Mouse (Mus musculus): ENCODE measurements around the gene Pcyt1a.

The Pcyt1a gene

DNA sequence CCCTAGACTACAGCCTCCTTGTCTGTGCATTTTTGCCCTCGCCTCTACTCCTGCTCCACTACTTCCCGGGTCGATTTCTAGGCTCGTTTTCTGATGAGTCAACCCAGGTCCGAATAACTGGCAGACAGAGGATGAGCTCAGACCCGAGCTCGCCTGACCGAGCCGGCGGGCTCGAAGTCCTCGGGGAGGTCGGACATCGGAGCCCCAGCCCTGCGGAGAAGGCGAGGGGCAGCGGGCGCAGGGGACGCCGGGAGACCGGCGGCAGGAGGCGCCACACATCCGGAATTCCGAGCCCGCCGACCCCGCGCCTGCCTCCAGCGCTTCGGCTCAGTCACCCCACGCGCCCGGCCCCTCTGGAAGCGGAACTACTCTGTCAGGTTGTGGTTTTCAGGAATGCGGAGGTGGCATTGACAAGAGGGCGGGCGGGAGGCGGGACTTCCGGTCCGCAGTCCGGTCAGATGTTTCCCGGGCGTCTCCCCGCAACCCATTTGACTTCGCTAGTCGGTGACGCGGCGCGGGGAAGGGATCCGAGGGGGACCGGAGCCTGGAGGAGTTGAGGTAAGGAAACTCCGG, at the start of gene Pcyt1a:
Pcyt1a (plus strand) TSS at position 448 of the 573 bp plus-strand sequence.
- DNase-seq (ENCODE audit: inconsistent ontology term): peak; percentile 99

DNA sequence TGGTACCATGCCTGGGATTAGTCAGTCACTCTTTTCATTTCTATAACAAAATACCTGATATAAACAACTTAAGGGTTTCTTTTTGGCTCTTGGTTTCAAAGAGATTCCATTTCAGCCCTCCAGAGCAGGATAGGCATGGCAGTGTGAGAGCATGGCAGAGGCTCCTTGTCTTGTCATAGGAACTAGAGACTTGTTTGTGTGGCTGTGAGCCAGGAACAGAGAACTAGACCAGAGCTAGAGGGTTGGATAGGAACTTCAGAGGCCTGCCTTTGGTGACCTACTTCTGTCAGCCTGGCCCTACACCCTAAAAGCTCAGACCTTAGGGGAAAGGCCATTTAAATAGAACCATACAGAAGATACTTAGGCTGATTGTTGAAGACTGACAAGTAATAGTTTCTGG, 47.8 kb upstream of the Pcyt1a start:
- DNase-seq (ENCODE audit: inconsistent ontology term): no peak

DNA sequence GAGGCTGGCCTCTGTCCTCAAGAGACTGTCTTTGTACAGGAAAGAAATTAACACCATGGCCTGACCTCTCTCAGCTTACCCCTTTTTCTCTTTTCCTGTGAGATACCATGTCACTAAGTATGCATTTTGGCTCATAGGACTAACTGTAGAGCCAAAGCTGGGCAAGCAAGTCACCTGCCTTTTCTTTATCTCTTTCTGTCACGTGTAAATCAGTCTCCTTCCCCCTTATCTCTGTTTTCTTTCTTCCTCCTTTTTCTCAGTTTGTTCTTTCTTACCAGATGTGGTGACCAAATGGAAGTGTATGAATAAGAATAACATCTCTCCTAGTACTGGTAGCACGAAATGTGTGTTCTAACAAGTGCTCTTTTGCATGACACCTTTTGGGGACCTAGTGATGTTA, 45.8 kb upstream of the Pcyt1a start:
- DNase-seq (ENCODE audit: inconsistent ontology term): no peak

DNA sequence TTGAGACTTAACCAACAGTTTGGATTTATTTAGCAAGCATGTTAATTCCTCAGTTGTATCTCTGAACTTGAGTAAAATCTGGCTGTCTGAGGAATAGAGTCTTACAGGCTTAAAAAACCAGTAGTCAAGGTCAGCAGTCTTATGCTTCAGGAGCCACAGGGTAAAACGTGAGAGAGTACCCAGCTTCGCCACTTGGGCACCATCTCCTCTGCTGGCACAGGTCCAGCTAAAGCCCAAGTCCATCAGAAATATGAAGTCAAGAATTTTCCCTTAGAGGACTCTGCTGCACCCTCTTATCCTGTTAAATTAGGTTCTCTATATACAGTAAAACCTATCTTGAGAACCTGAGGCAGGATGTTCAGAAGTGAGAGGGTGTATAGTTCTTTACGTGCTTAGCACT, 43.9 kb upstream of the Pcyt1a start:
- DNase-seq (ENCODE audit: inconsistent ontology term): no peak

DNA sequence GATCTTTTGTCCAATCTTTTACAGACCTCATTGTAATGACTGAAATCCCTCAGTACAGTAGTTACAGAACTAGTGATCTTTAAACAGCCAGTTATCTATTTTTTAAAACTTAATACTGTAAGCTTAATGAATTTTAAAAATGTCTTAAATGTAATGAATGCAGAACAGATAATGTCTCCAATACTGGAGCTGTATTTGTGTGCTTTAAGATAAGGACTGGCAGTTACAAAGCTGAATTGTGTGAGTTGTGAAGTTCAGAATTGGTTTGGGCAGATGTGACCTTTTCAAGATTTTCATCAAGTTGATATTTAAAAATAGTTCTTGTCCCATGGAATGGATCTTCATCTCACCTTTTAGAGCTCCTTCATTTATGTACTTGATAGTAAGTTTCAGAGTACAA, 41.7 kb upstream of the Pcyt1a start:
- no peak for DNase-seq (ENCODE audit: inconsistent ontology term)

DNA sequence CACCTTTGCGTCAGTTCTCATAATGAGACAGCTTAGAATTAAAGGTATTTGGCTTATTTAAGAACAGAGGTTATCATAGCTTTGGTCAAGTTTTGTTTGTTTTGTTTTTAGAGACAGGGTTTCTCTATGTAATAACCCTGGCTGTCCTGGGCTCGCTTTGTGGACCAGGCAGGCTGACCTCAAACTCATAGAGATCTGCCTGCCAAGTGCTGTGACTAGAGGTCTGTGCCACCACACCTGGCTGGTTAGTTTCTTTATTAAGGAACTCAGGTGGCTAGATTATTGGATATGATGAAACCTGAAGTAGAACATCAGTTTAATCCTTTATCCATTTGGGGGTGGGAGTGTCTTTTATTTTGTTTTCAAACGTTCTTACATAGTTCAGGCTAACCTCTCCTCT, 40.9 kb upstream of the Pcyt1a start:
- no peak for DNase-seq (ENCODE audit: inconsistent ontology term)

DNA sequence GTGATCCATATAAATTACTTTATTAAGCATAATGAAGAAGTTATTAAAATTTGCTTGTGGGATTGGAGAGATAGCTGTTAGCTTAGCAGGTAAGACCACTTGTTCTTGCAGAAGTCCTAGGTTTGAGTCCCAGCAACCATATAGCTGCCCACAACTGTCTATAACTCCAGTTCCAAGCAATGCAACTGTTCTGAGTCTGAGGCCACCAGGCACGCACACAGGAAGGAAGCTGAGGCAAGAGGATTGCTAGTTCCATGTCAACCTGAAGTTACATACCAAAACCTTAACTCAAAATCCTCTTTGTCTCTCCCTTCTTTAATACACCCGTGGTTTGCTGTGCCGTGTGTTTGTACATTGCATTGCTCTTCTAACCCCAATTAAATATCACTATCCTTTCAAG, 39.8 kb upstream of the Pcyt1a start:
- no peak for DNase-seq (ENCODE audit: inconsistent ontology term)

DNA sequence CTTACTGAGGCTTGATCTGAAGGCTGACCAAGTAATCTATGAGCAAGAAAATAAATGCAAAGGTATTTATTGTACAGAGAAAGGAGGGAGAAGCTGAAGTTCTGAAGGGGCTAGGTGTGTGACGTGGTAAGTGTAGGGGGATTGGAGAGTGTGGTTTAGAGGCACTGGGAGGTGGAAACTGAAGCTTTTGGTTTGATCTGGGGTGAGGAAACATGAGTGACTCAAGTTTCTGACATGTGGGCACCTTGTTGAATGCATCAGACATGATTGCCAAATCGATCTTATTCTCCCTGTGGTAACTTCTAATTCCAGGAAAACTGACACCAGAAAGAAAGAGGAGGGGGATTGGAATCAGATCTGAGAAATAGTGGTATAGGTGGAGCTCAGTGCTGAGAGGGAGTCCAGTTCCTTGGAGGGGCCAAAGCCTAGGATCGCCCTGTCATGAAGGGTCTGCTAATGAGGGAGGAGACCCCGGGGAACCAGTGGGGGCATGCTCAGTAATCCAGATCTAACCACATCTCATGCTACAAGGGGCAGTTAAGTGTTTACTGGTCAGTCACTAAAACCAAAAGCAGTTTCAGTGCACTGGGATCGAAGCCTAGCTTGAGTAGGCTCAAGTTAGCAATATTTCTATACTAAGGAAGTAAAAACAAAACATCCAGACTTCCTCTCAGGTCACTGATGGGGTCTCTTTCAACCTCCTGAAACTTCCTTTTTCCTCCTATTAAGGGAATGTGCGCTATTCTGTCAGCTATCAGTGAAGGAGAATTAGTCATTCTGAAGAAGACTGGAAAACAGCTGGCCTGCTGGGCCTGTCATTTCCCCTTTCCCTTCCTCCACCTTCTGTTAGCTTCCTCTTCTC, 34.8 kb upstream of the Pcyt1a start:
- DNase-seq (ENCODE audit: inconsistent ontology term): no peak

DNA sequence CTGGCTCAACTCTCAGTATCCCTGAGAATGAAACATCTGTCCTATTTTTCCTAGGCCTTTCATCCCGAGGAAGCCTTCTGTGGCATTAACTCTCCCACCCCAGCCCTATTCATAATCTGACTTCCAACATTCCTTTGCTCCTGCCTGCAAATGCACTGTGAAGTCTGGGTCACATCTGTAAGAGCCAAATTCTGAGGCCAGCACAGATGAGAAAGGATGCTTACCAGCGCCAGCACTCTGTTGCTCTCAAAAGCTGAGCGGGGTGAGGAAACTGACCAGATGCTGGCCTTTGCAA, 34.2 kb upstream of the Pcyt1a start:
- DNase-seq (ENCODE audit: inconsistent ontology term): no peak

DNA sequence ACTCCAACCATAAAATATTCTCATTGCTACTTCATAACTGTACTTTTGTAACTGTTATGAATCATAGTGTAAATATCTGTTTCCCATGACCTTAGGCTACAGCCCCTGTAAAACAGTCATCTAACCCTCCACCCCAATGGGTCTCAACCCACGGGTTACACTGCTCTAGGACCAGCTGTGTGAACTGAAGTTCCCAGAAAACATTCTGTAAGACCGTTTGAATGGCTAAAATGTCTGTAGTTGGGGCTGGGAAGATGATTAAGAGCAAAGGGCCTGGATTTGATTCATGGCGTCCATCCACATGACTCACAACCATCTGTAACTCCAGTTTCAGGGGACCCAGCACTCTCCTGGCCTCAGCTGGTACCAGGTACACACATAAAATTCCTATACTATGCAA, 32.5 kb upstream of the Pcyt1a start:
- DNase-seq (ENCODE audit: inconsistent ontology term): peak; percentile 16

DNA sequence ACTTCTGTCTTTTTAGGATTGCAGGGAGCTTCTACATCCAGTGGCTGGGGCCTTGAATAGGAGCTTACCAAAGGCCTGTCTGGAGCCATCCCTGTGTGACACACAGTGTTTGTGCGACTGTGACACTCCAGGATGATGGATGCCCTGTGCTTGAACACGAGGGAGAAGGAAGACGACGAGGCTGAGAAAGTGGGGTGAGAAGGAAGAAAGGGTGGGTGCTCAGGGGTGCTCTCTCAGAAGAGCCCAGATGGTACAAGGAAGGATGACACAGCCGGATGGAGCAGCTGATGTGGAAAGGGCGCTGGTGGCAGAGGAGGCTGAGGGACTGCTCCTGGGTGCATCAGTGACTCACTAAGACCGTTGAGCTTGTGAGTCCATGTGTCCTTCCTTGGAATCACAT, 30.5 kb upstream of the Pcyt1a start, which contains the start of gene Tm4sf19:
Tm4sf19 (plus strand) TSS at position 240 of the 400 bp plus-strand sequence.
- no peak for DNase-seq (ENCODE audit: inconsistent ontology term)

DNA sequence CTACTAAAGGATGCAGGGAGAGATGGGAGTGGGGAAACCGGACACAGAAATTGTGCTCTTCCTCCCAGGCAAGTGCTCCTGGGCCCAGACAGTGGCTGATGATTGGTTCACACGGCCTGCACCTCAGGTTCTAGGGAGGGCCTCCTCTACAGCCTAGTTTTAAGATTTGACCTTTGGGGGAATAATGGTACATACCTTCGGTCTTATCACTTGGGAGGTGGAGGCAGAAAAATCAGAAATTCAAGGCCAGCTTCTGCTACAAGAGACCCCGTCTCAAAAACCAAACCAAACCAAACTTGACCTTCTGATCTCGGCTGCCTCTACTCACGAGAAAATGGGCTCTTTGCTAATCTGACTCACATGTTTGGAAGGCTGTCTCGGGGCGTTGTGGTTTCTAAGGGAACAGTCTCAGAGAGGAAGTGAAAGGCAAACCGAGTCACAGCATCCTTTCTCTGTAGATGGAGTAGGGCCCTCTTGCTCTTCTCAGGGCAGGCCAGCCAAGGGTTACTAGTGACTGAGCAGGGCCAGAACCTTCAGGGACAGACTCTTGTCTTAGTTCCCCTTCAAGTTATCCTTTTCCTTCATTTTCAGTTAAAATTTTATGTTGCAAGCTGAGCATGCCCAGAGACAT, 29.3 kb upstream of the Pcyt1a start:
- no peak for DNase-seq (ENCODE audit: inconsistent ontology term)

DNA sequence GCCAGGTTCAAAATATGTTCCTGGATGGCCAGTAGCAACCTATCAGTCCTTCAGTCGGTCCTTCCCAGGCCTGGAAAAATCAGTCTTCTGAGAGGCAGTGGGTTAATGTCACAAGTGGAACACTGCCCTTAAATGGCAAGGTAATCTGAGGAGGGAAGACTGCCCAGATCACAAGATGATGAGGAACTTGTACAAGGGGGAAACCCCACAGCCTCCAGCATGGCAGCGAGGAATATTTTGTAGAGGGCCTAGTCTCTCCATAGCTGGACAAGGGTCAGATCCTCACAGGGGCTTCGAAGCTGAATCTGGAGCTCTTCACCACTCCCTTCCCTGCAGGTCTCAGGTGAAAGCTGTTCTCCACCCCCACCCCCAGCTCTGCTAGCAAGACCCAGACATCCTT, 27.9 kb upstream of the Pcyt1a start:
- DNase-seq (ENCODE audit: inconsistent ontology term): no peak

DNA sequence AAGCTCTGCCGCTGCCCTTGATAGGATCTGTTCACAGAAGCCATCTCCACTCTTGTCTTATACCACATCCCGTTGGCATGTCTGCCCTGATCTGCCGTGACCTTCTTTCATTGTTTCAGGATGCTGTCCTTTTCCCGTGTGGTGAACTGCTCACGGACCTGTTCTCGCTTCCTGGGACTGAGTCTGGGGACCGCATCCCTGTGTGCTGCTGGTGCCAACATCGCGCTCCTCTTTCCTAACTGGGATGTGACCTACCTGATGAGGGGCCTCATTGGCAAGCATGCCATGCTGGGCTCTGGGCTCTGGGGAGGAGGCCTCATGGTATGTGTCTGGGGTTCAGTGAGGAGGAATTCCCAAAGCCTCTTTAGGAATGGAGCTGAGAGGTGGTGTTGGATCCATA, 25.0 kb upstream of the Pcyt1a start:
- DNase-seq (ENCODE audit: inconsistent ontology term): no peak

DNA sequence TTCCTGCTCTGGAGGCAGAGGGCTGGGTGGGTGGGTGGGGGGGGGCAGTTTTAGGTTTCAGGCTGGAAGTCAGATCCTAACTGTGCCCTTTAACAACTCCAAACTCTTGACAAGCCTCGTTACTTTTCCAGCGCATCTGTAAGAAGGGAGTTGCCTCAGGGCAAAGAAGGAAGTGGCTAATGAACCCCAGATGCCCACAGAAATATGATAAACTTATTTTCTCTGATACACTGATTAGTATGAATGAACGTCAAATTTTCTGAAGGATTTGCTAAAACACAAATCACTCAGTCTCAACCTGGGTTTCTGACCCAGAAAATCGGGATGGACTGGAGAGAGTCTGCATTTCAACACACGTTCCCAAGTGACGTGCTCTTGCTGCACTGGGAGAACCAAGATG, 24.1 kb upstream of the Pcyt1a start:
- no peak for DNase-seq (ENCODE audit: inconsistent ontology term)

DNA sequence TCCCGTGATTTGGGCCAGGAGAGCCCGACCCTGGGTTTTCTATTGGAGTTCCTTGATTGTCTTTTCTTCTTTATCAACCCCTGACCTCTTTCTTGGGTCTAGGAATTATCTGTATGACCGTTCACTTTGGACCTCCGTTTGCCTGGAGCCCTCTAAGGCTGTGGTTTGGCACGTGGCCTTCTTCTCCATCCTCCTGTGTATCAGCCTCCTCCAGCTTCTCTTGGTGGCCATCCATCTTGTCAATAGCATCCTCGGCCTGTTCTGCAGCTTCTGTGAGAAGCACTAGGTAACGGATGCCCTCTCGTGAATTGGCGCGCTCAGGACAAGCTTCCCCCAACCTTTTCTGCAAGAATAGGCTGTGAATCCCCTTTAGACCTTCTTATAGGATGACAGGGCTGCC, 23.0 kb upstream of the Pcyt1a start:
- no peak for DNase-seq (ENCODE audit: inconsistent ontology term)

DNA sequence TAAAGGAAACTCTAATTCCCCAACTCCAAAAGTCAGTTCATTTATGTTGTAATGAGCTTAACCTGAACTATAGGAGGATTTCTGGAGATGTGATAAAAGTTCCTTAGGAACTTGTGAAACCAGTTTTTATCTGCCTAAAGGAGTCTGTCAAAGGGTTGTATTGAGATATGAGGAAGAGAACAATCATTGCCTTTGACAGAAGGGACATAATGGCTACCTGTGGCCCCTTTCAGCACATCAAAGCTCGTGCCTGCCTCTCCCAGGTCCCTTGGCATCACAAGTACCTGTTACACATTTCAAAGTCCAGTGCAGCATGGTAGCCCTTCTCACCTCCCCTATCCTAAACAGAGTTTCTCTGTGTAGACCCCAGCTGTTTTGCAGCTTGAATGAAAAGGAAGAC, 13.3 kb upstream of the Pcyt1a start:
- DNase-seq (ENCODE audit: inconsistent ontology term): no peak

DNA sequence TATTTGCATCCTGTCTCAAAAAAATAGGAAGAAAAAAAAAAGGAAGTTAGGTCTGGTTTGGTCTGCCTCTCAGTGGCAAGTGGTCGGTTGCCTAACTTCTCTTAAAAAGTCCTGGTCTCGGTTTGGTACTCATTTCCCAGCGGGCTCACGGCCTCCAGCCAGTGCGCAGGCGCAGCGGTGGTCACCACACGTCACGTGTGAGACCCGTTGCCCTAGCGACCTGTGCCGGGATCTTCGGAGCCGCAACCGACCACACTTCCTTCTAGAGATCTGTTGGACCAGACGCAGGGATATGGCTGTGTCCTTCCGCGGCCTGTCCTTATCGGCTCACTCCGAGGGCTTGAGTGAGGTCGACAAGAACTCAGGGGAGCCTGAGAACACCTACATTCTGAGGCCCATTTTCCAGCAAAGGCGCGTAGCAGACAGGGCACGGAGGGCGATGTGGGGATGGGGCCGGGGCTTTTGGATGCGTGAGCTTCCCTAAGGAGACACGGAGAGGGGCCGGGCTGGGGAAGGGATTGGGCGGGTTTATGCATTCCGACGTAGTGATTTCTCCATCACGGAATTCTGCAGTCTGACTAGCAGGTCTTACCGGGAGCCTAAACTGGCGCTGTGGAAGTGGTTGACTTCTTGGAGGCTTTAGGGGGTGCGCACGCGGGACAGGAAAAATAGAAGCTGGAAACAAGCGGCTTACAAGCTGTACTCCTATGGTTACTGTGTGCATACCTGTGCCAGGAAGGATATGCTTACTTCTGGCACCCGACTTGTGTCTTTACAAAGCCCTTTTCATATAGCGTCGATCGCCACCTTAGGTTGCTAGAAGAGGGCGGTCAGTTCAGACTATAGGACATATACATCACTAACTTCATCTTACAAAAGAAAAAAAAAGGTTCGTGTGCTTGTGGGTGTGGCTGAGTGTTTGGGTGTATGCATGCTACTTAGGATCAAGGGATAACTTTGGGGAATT, 10.9 kb upstream of the Pcyt1a start, which contains the start of gene Tctex1d2:
Tctex1d2 (plus strand) TSS at position 186 of the 967 bp plus-strand sequence.
- DNase-seq (ENCODE audit: inconsistent ontology term): peak; percentile 97

DNA sequence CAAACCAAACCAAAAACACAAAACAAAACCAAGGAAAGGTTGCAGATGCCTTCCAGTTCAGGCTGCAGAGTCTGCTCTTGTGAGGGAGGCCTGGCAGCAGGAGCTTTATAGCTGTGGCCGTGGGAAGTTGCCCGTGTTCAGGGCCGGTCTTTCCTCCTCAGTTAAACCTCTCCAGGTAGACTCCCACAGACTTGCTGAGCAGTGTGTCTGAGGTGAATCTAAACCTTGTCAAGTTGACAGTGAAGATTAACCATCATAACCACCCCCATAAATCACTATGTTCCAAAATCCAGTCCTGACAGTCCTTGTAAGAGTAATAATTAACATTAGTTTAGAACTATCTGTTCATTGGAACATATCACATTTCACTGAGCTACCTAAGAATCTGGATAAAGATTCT, 3.2 kb upstream of the Pcyt1a start:
- no peak for DNase-seq (ENCODE audit: inconsistent ontology term)

DNA sequence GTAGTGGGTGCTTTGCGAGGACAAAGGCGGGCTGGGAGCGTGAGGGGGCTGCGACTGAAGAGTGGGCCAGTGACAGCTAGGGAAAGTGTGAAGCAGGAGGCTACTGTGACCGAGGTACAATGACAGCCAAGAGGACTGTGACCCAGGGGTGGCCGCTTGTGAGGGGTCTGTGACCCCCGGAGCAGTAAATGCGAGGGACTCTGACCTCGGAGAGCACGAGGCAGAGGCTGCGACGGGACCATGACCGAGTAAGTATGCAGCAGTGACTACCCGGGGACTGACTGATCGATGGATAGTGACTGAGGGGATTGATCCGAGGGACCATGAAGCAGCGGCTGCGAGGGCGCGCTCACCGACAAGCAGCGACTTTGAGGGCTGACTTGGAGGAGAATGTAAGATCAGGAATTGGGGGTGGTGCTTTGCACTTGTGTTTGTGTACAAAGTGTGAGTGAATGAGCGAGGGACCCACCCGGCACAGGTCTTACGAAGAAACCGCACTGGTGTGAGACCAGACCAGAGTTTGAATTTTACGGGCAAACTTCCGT, 398 bp downstream of the Pcyt1a start:
- no peak for DNase-seq (ENCODE audit: inconsistent ontology term)

DNA sequence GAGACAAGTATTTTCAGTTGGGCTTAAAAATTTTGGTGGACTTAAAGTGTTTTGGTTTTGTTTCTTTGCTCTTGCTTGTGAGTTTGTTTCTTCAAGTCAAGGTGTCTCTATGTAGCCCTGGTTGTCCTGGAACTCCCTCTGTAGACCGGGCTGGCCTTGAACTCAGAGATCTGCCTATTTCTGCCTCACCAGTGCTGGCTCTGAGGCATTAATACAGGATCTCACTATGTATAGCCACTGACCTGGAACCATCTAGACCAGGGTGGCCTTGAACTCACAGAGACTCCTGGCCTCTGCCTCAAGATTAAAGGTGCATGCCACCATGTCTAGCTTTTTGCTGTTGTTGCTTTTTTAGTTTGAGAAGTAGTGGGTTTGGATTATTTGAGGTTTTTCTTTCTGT, 1.2 kb downstream of the Pcyt1a start:
- no peak for DNase-seq (ENCODE audit: inconsistent ontology term)

DNA sequence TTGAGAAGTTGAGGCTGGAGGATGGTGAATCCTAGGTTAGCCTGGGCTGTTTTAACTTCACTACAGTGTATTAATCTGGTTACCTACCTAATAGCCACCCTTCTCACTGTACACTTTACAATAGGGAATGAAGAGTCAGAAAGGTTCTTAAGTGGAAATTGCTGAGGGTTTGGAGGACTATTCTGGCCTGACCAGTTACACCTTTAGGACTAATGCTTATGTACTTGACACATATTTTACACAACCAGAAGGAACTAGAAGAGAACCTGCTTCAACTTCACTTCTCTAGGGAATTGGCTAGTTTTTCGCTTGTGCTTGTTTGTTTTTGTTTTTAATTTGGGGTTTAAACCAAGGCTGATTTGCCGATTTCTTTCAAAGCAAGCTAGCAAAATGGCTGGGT, 2.4 kb downstream of the Pcyt1a start:
- no peak for DNase-seq (ENCODE audit: inconsistent ontology term)
